Mouse (Mus musculus): ENCODE measurements around the gene Vps9d1. TPM values are rescaled to one million over a fixed set of nuclear protein-coding genes. Genes with fewer than 3 reads are reported as not detected.
"Not testable (repeated sequence)": the region's sequence is repeated elsewhere in the genome, so short reads cannot be mapped to it uniquely, and the experiment has no call there.

The Vps9d1 gene
- total RNA-seq, 2 experiments from 2014 or later = 57.4 to 65.0 TPM

GRCm38 (mm10) chr8:123255170-123255569, 1.0 kb upstream of the Vps9d1 start:
- no peak for DNase-seq (ENCODE audit: extremely low spot score in 1 of 2, low spot score in 1 of 2)

GRCm38 (mm10) chr8:123253451-123254098, 573 bp downstream of the Vps9d1 start:
- no peak for DNase-seq (ENCODE audit: extremely low spot score in 1 of 2, low spot score in 1 of 2)

GRCm38 (mm10) chr8:123252925-123253324, 1.2 kb downstream of the Vps9d1 start:
- DNase-seq (ENCODE audit: extremely low spot score in 1 of 2, low spot score in 1 of 2) = no peak

- no peak for DNase-seq (ENCODE audit: extremely low spot score in 1 of 2, low spot score in 1 of 2)
These were observed 3.2 kb downstream of the Vps9d1 start for GRCm38 (mm10) chr8:123250940-123251339.

- no peak for DNase-seq (ENCODE audit: extremely low spot score in 1 of 2, low spot score in 1 of 2)
These were observed 5.6 kb downstream of the Vps9d1 start for GRCm38 (mm10) chr8:123248596-123248995.

- DNase-seq (ENCODE audit: extremely low spot score in 1 of 2, low spot score in 1 of 2) = no peak
These were observed 6.4 kb downstream of the Vps9d1 start for GRCm38 (mm10) chr8:123247748-123248147.

GRCm38 (mm10) chr8:123245543-123245942, 8.6 kb downstream of the Vps9d1 start:
- no peak for DNase-seq (ENCODE audit: extremely low spot score in 1 of 2, low spot score in 1 of 2)

- no peak for DNase-seq (ENCODE audit: extremely low spot score in 1 of 2, low spot score in 1 of 2)
These were observed 9.8 kb downstream of the Vps9d1 start for GRCm38 (mm10) chr8:123244382-123244781.

- no peak for DNase-seq (ENCODE audit: extremely low spot score in 1 of 2, low spot score in 1 of 2)
These were observed 11.1 kb downstream of the Vps9d1 start for GRCm38 (mm10) chr8:123243053-123243452.

- no peak for DNase-seq (ENCODE audit: extremely low spot score in 1 of 2, low spot score in 1 of 2)
These were observed 11.8 kb downstream of the Vps9d1 start for GRCm38 (mm10) chr8:123242107-123242923.

- DNase-seq (ENCODE audit: extremely low spot score in 1 of 2, low spot score in 1 of 2) = no peak
These were observed 14.8 kb downstream of the Vps9d1 start for GRCm38 (mm10) chr8:123239398-123239797.

GRCm38 (mm10) chr8:123235520-123236497, 18.3 kb downstream of the Vps9d1 start, which contains the start of gene Spata2l:
Gene Spata2l (minus strand): TSS chr8:123236233.
- peak; percentile 67 to 75 for DNase-seq (ENCODE audit: extremely low spot score in 1 of 2, low spot score in 1 of 2)

- DNase-seq (ENCODE audit: extremely low spot score in 1 of 2, low spot score in 1 of 2) = peak; percentile 60 to 65
These were observed 19.1 kb downstream of the Vps9d1 start for GRCm38 (mm10) chr8:123234918-123235519.

GRCm38 (mm10) chr8:123233760-123234159, 20.4 kb downstream of the Vps9d1 start:
- DNase-seq (ENCODE audit: extremely low spot score in 1 of 2, low spot score in 1 of 2) = no peak

- DNase-seq (ENCODE audit: extremely low spot score in 1 of 2, low spot score in 1 of 2) = peak in 1 of 2 experiments; percentile 18
These were observed 20.8 kb downstream of the Vps9d1 start for GRCm38 (mm10) chr8:123233300-123233699.

GRCm38 (mm10) chr8:123232553-123232952, 21.6 kb downstream of the Vps9d1 start:
- DNase-seq (ENCODE audit: extremely low spot score in 1 of 2, low spot score in 1 of 2) = peak in 1 of 2 experiments; percentile 12

- DNase-seq (ENCODE audit: extremely low spot score in 1 of 2, low spot score in 1 of 2) = no peak
These were observed 22.4 kb downstream of the Vps9d1 start for GRCm38 (mm10) chr8:123231742-123232141.

- not testable (repeated sequence) for DNase-seq (ENCODE audit: extremely low spot score in 1 of 2, low spot score in 1 of 2)
These were observed 23.8 kb downstream of the Vps9d1 start for GRCm38 (mm10) chr8:123230326-123230725.

GRCm38 (mm10) chr8:123228416-123228815, 25.7 kb downstream of the Vps9d1 start:
- DNase-seq (ENCODE audit: extremely low spot score in 1 of 2, low spot score in 1 of 2) = no peak

Data from layer of hippocampus, postnatal 25 days (tissue).